Mouse (Mus musculus) hindlimb bud, embryonic 11.5 days (tissue): Measurements from ENCODE around the gene Mars.

Experiments
- DNase-seq: peaks from one replicate; pipeline ENCODE4 v3.0.0-alpha.2; 2012; ENCODE audit warnings: low read depth, low spot score; ENCODE audit errors: extremely low spot score

The Mars gene

GRCm38 (mm10) chr10:127311476-127312355, at the start of gene Mars:
Mars (minus strand) TSS chr10:127311786.
- peak; percentile 85 for DNase-seq

GRCm38 (mm10) chr10:127360714-127361113, 49.1 kb upstream of the Mars start:
- no peak for DNase-seq

GRCm38 (mm10) chr10:127355336-127355735, 43.8 kb upstream of the Mars start:
- DNase-seq, result no peak

GRCm38 (mm10) chr10:127353909-127354895, 42.6 kb upstream of the Mars start, which contains the start of gene Inhbe:
Inhbe (minus strand) TSS chr10:127354411.
- DNase-seq, result no peak

- no peak for DNase-seq
These were observed 41.2 kb upstream of the Mars start for GRCm38 (mm10) chr10:127352766-127353165.

- DNase-seq, result no peak
These were observed 40.6 kb upstream of the Mars start for GRCm38 (mm10) chr10:127352187-127352586.

- no peak for DNase-seq
These were observed 40.1 kb upstream of the Mars start for GRCm38 (mm10) chr10:127351719-127352118.

GRCm38 (mm10) chr10:127351285-127351595, 39.7 kb upstream of the Mars start:
- no peak for DNase-seq

GRCm38 (mm10) chr10:127350594-127351284, 39.2 kb upstream of the Mars start:
- no peak for DNase-seq

- no peak for DNase-seq
These were observed 38.2 kb upstream of the Mars start for GRCm38 (mm10) chr10:127349810-127350209.

GRCm38 (mm10) chr10:127348957-127349356, 37.4 kb upstream of the Mars start:
- no peak for DNase-seq

GRCm38 (mm10) chr10:127346173-127346572, 34.6 kb upstream of the Mars start:
- DNase-seq, result no peak

GRCm38 (mm10) chr10:127343029-127343428, 31.4 kb upstream of the Mars start:
- no peak for DNase-seq

GRCm38 (mm10) chr10:127341891-127342639, 30.5 kb upstream of the Mars start, which contains the start of gene Gli1:
Gli1 (minus strand) TSS chr10:127341974.
- DNase-seq, result peak; percentile 91

GRCm38 (mm10) chr10:127341360-127341690, 29.7 kb upstream of the Mars start:
- DNase-seq, result no peak

- no peak for DNase-seq
These were observed 29.2 kb upstream of the Mars start for GRCm38 (mm10) chr10:127340577-127341359.

- no peak for DNase-seq
These were observed 28.3 kb upstream of the Mars start for GRCm38 (mm10) chr10:127339683-127340576.

- DNase-seq, result peak; percentile 98
These were observed 27.5 kb upstream of the Mars start for GRCm38 (mm10) chr10:127338930-127339682.
